Mouse (Mus musculus) embryo, embryonic 10 days (tissue): Measurements from ENCODE around the gene Wnt9a.
A peak's percentile ranks its signal among the peaks of the same experiment; 100 is the strongest.
"Not testable (repeated sequence)": the region's sequence is repeated elsewhere in the genome, so short reads cannot be mapped to it uniquely, and the experiment has no call there.

ENCODE experiments used
- DNase-seq: peaks from one replicate; pipeline ENCODE4 v3.0.0-alpha.2; 2015; ENCODE audit warnings: low spot score

Gene Wnt9a

DNA sequence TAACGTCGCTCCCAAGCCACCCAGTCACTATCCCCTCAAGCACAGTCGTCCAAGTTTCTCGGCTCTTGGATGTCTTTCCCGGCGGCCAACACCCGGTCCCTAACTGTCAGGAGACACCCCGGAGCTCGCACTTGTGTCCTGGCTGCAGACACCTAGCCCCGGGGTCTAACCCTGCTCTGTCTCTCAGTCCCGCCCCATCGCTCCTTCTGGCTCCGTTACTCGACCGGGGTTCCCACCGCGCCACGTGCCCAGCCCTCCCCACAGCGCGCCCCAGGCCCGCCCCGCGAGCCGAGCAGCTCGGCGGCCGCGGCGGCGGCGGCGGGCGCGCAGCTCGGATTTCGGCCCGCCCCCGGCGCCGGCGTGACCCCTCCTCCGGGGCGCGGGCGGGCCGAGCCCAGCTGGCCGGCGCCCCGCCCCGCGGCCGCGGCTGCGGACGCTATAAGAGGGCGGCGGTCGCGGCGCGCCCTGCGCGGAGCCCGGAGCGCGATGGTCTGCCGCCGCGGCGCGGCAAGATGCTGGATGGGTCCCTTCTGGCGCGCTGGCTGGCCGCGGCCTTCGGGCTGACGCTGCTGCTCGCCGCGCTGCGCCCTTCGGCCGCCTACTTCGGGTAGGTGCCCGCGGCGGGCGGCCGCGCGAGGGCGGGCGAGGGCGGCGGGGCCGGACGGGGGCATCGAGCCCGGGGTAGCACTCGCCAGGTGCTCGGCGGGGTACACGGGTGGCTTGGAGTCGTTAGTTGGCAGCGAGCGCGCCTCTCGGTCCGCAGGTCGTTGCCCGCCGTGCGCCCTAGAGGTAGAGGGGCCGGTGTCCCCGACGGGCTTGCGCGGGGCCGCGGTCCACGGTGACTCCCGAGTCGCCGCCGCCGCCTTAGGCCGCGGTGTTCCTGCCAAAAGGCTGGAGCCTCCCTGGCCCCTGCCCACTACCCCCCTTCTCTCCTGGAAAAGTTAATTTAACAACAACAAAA lies at the start of gene Wnt9a:
Wnt9a (plus strand) TSS at position 468 of the 961 bp plus-strand sequence.
- peak; percentile 66 for DNase-seq

DNA sequence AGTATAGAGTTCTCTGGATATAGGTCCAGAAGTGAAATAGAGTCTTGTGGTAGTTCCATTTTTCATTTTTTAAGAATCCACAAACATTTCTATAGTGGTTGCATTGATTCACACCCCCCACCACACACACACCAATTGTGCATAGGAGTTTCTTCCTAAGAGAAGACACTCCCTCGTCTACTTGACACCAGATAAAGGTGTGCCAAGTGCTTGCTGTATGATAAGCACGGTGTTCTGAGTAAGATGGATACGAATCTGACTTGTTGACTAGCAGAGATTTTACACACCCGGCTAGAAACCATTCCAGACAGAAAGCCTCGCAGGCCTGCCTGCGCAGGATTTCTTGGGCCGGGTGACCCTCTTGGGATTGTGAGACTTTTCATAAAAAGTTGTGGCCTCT lies 47.1 kb upstream of the Wnt9a start:
- DNase-seq = no peak

DNA sequence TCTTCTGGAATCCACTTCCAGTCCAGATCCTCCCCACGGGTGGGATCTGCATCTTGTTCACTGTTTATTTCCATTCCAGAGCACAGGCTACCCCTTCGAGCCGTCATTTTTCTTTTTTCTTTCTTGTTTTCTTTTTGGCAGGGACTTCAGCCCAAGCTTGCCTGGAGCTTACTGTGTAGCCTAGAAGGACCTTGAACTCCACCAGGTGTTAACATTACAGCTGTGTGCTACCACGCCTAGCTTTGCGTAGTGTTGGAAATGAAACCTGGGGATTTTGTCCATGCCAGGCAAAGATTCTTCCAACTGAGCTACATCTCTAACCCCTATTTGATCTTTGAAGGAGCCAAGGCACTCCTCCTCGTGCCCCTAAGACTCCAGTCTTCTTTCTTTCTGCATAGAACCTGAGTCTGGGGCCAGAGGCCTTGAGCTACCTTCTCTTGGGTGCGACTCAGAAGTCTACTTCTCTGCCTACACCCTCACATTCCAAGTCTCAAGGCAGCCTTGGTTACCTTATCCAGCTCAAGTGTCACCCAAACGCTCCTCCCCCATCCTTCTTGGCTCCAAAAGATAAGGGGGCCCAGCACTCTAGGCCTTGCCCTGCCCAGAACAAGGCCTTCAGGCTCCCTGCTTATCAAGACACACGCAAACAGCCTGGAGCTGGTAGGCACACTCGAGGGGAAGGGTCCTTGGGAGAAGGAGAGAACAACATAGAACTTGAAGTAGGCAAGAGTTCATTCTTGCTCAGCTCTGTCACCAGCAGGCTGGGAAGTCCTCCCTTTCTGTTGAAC lies 45.8 kb upstream of the Wnt9a start:
- no peak for DNase-seq

DNA sequence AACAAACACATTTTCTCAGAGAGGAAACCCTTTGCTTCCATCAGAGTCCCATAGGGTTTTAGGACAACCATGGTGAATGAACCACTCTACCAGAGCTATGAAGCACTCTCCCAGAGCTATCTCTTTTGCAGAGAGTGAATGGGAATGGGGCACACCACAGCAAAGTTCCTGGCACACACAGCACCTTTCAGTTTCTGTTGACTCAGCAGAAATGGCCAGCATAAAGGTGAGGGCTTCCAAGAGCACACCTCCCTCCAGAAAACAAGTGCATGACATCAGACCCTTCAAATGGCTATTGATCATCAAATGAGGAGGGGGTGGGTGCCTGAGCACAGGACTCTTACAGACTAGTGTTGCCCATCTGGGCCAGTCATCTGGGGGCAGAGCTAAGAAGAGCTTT lies 44.4 kb upstream of the Wnt9a start:
- no peak for DNase-seq

DNA sequence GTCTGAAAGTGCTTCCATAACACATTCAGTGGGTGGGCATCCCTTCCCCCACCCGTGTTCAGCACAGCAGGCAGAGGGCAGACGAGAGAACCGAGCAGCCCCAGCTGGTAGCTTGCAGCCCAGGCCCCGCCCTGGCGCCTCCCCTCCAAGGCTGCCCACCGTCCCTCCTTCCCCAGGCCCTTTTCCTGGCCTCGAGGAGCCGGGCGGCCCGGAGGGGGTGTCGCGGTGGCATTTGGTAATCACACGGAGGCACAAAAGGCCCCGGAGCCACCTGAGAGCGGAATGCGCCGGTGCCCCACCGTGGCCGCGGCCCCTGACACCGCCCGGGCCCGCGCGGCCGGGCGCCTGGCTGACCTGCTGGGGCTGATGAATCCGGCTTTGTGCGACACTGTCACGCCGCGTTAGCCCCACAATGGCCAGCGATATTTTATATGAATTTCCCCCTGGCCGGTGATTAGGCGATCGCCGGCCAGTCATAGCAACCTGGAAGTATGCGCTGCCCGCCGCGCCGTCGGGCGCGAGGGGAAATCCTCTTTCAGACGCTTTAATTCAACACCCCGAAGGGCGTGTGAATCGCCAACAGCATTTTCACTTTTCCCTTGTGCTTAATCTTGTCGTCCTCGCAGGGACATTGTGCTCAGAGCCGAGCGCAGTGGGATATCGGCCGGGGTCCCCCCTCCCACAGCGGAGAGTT lies 42.7 kb upstream of the Wnt9a start:
- peak; percentile 72 for DNase-seq

DNA sequence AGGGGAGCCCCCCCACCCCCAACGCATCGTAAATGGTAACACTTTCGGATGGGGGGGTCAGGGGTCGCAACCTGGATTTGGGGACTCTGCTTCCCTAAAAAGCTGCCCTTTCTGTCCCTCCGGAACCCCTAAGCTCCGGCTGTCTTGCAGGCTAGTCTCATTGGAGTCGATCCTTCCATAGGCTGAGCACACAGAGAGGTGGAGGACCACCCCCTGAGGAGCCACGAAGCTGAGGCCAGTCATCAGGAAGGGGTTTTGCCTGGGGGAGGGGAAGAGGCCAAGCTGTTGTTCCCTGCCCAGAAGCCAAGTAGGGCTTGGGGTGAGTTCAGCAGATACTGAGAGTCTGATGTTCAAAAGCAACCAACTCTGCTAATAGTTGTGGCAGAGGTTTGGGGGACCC lies 42.1 kb upstream of the Wnt9a start:
- peak; percentile 45 for DNase-seq

DNA sequence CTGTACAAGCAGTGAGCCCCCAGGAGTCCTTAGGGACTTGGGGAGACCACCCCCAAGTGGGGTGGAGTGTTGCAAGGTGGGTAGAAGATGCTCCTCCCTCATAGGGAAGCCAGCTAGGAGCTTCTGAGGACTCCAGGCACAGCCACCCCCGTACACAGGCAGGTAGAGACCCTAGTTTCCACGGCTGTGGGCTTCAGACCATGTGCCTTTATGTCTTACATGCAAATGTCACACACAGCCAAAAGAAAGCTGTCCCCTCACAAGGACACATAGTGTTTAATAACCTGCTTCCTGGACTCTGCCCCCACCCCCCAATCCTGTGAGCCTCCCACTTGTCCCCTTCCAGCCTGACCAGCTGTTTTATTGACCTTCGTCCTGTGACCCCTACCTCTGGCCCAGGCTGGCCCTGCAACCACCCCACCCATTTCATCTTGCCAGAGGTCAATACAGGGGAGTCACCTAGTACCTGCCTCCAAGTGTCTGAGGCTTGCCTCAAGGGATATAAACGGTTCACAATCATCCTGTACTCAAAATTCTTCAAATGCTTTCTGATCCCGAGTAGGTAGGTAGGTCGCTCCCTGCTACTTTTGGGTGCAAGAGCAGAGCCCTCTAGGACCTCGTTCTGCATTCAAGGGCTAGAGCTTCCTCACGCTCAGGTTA lies 41.4 kb upstream of the Wnt9a start:
- no peak for DNase-seq

DNA sequence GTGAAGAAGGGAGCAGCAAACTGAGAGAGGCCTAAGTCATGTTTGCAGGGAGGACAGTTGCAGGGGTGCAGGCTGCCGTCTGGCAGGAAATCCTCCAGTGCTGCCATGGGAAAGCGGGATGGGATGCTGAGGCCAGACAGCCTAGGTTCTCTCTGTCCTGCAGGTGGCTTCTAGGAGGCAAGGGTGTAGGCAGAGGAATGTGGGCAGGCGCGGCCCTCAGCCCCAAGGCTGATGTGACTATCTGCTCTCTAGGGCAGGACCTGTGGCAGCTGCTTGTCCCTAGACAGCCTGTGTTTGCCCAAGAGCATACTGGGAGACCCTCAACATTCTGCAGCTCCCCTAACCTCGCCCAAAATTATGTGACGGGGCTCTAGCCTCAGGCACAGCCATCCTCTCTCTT lies 40.0 kb upstream of the Wnt9a start:
- no peak for DNase-seq

DNA sequence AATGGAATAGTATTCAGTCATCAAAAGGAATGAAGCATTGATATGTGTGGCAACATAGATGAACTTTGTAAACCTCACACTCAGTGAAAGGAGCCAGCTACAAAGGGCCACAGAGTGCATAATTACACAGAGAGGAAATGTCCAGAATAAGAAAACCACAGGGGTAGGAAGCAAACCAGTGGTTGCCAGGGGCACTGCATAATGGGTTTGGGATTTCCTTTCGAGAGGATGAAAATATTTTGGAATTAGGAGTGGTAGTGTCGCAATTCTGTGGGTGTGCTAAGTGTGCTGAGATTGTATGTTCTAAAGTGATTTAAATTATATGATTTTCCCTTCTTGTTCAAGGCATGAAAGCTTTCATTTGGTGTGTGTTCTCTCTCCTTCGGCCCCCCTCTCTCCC lies 32.5 kb upstream of the Wnt9a start:
- DNase-seq = no peak

DNA sequence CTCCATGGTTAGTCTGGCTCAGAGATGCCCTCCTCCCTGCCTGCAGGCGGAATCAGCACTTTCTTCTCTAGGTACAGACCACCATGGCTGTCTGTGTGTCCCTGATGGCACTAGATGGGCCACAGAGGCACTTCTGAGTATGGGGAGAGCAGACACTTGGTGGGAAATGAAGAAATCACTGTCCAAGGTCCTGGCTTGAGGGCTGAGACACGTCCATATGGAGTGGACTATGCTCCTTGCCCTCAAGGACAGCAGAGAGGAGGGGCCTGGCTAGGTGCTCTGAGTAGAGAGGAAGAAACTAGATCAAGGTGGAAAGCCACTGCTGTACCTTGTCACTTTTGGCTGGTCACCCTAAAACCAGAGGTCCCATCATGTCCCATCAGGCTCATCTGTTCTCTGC lies 29.9 kb upstream of the Wnt9a start:
- DNase-seq = peak; percentile 62

DNA sequence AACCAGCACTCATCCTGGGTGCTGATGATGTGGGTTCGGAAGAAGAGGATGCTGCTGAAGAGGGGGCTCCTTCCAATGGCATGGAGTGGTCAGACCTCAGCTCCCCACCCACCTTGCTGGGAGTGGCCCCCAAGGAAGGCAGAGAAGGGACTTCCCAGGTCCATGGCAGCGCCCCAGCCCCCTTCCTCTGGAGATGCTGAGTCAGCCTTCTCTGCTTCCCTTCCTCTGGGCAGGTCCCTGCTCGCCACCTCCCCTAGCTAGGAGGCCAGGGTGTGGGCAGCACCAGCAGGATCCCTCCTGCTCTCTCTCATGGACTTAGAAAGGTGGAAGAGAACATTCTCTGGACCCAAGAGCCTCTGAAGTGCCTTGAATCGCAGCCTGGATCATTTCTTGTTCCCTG lies 28.7 kb upstream of the Wnt9a start:
- no peak for DNase-seq

DNA sequence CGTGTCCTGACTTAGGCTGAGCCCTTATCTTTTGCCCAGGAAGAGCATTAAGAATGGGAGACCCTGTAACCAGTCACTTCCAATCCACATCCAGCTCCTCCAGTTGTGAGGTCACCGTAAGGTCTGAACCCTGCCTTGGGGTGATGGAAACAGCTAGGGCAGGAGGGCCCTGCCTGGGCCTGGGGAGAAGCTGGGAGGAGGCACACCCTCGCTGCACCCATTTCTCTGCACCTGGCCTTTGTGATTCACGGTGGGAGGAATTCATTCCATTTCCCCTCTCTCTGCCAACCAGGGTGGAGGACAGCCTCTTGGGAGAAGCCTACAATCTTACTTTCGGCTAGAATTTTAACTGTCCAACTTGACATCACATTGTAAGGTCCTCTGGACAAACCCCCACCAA lies 24.6 kb upstream of the Wnt9a start:
- no peak for DNase-seq

DNA sequence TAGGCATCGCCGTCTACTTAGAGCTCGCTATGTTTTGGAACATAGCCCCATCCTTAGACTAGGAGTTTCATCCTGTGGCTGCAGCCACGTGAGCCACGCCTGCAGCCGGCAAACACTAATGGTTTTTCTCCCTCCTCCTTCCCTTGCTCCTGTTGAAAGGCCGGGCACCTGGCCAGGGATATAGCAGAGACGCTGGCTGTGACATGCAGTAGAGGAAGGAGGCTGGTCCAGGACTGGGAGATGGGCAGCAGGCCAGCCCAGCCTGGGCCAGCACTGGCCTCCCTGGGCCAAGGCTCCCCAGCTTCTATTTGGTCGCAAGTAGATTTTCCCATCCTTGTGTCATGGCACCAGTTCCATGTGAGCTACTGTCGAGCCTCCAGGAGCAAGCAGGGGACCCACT lies 23.8 kb upstream of the Wnt9a start:
- no peak for DNase-seq

DNA sequence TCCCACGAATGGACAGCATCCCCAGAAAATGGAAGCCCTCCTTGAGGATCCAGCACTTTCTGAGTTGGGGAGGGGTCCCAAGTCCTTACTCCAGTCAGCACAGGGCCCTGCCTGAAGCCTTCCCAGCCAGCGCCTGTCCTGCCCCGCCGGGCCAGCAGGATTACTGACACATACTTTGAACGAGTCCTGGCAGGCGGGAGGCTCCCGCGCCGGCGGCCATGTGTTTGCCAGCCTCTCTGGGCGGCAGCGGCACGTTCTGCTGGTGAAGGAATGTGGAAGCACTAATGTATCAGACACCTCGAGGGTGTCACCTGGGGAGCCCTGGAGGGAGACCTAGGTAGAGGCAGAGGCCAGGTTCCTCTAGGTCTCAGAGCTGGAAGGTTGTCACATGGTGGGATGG lies 22.6 kb upstream of the Wnt9a start:
- no peak for DNase-seq

DNA sequence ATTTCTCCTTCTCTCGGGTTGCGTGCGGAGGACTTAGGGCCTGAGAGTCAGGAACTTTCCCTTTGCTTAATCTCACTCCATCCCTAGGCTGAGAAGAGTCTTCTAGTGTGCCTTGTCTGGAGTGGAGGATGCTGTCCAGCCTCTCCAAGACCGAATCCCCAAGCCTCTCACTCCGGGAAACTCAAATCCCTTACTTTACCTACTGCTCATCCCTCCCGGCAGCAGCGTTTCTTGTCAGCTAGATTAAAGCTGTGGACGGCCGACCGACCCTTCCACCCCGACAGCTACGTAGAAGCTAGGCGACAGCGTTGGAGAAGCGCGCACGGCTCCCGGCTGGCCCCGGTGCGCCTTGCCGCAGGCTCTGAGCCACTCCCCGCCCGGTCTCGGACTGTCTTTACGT lies 17.0 kb upstream of the Wnt9a start:
- peak; percentile 60 for DNase-seq

DNA sequence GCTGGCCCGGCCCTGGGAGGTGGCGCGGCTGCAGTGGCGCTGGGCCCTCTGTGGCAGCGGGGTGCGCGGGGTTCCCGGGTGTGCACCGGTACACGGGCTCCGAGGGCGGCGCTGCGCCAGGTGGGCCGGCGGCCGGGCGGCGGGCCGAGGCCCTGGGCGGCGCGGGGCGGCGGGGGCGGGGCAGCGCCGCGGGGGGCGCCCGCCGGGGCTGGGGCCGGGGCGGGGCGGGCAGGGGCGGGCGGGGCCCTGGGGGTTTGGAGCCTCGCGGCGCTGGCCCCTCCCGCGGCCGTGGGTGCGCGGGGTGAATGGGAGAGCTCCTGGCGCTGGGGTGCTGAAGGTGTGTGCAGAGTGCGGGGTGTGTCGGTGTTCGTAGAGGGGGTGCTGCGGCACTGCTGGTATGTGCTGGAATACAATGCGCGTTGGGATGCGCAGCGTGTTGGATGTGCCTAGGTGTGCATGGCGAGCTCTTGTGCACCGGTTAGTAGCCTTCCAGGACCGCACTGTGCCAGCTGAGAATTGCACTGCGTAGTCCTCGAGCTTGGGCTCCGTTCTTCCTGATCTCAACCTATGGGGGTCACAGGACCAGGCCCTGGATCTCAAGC lies 15.9 kb upstream of the Wnt9a start, which contains the start of gene Wnt3a:
Wnt3a (minus strand) TSS at position 51 of the 602 bp plus-strand sequence.
- DNase-seq = no peak

DNA sequence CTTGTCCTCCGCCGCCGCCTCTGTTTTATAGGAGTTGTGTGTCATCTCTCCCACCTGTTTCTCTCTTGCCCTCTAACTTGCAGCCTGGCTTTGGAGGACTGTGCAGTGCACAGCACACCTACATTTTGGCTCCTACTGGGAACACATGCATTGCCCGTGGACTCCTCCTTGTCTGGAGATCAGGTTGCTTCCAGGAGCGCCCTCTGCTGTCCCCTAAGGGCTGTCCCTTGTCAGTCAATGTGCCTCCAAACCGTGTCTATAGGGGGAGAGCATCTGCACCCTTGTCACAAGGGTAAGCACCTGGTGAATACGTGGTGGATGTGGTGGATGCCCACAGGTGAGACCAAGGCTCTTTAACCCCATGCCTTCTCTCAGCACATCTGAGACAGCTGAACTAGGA lies 13.1 kb upstream of the Wnt9a start:
- peak; percentile 81 for DNase-seq

DNA sequence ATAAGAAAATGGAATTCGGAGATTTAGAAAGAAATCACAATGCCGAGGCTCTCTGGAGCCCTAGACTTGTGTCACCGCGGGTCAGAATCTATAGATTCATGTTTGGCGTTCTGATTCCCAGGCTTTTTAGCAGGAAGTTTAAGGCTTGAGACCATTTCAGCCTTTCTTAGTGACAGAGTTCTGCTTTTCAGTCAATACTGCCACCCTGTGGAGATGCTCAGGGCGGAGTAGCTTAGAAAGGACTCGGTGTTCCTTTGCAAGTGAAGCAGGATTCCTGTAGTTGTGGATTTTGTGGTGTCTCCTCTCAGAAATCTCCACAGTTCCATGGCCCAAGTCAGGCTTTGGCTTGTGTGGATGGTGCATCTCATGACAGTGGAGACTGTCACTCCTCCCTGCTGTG lies 8.8 kb upstream of the Wnt9a start:
- DNase-seq = peak; percentile 79

DNA sequence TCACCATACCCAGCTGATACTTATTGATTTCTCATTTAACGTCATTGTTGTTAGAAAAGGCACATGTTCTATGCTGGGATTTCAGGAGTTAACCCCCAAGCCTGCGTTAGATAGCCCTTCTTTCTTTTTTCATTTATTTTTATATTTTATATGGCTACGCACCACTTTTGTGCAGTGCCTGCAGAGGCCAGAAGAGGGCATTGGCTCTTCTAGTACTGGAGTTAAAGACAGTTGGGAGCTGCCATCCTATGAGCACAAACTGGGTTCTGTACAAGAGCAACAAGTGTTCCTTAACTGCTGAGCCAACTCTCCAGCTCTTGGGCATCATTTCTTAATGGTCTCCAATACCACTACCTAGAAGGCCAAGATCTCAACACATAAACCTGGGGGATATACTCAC lies 6.5 kb upstream of the Wnt9a start:
- peak; percentile 65 for DNase-seq

DNA sequence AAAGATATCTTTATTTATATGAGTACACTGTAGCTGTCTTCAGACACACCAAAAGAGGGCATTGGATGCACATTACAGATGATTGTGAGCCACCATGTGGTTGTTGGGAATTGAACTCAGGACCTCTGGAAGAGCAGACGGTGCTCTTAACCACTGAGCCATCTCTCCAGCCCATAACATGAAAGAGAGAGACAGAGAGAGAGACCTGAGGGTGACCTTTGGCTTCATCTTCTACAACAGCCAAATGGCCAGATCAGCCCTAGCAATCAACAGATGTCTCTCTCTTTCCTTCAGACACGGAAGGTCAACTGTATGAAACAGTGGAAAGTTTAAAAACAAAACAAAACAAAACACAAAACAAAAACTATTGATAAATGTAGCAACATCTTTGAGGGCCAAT lies 5.7 kb upstream of the Wnt9a start:
- not testable (repeated sequence) for DNase-seq
